Mouse (Mus musculus): ENCODE results near the gene Rtn4rl1. TPM values are rescaled to one million over a fixed set of nuclear protein-coding genes. Genes with fewer than 3 reads are reported as not detected.

Gene Rtn4rl1
- total and polyA plus RNA-seq, 2 experiments = 1.3 to 9.5 TPM

GRCm38 (mm10) chr11:75251006-75251512 lies 57.5 kb downstream of the Rtn4rl1 start:
- WGBS = 51% methylated on average over 4 of the region's 4 CpGs
- Histone ChIP-seq H3K27ac (replicated peaks; ENCODE audit: insufficient read depth, low read depth, low read length) (no peak overlapping the region), H3K79me2 (ENCODE audit: control insufficient read depth, insufficient read depth, low read length) (no peaks in the 10 kb centered on the region; the same call in 1 of the 2 replicates), H3K36me3 (ENCODE audit: control insufficient read depth, insufficient read depth, low read length) (no peaks in the 10 kb centered on the region), H3K27me3 (ENCODE audit: control insufficient read depth, insufficient read depth, low read length) (no peaks in the 10 kb centered on the region), H3K9ac (ENCODE audit: low read depth, low read length) (no peak overlapping the region), H3K4me3 (ENCODE audit: insufficient read depth, low read depth, low read length) (no peak overlapping the region), H3K4me1 (ENCODE audit: control insufficient read depth, insufficient read depth, low read length) (peaks cover 10% of the 10 kb centered on the region)
- DNase-seq (ENCODE audit: extremely low read depth, low read depth, low spot score) = no peak
- TF ChIP-seq POLR2A (IDR thresholded peaks at IDR 0.05; ENCODE audit: extremely low read depth, insufficient read depth, low read length) = no peak
- TF ChIP-seq CTCF (IDR thresholded peaks at IDR 0.05; ENCODE audit: low read depth, low read length) = no peak

DNA sequence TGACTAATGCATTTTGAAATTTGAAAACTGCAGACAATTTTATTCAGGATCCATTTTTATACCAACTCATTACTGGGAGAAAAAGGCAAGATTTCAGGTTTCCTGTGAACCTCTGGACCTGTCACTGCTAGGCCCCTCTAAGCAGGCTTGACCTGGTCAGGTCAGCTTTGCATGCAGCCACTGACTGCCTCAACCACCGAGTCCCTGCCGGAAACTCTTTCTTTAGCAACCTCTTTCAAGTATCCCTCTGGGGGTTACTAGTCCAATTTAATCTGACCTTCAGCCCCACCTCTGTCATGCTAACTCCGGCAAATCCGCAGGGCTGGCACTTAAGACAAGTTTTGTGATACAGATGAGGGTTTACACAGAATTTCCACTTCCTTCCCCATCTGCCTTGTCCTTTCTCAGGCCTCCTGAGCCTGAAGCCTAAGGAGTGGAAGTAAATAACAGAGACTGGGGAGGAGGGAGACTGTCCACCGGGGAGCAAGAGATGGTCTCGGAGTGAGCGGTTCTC lies 58.0 kb downstream of the Rtn4rl1 start:
- TF ChIP-seq CTCF (IDR thresholded peaks at IDR 0.05; ENCODE audit: low read depth, low read length) = no peak
- TF ChIP-seq POLR2A (IDR thresholded peaks at IDR 0.05; ENCODE audit: extremely low read depth, insufficient read depth, low read length) = no peak
- no peak for DNase-seq (ENCODE audit: extremely low read depth, low read depth, low spot score)
- H3K4me3 ChIP-seq (ENCODE audit: insufficient read depth, low read depth, low read length) = no peak overlapping the region
- no peak overlapping the region for H3K9ac ChIP-seq (ENCODE audit: low read depth, low read length)
- H3K4me1 ChIP-seq (ENCODE audit: control insufficient read depth, insufficient read depth, low read length) = peaks cover 8% of the 10 kb centered on the region
- no peak overlapping the region for H3K27ac ChIP-seq (replicated peaks; ENCODE audit: insufficient read depth, low read depth, low read length)
- no peaks in the 10 kb centered on the region for H3K27me3 ChIP-seq (ENCODE audit: control insufficient read depth, insufficient read depth, low read length)
- H3K36me3 ChIP-seq (ENCODE audit: control insufficient read depth, insufficient read depth, low read length) = no peaks in the 10 kb centered on the region
- 76% methylated on average over 7 of the region's 7 CpGs for WGBS
- no peaks in the 10 kb centered on the region; the same call in 1 of the 2 replicates for H3K79me2 ChIP-seq (ENCODE audit: control insufficient read depth, insufficient read depth, low read length)

DNA sequence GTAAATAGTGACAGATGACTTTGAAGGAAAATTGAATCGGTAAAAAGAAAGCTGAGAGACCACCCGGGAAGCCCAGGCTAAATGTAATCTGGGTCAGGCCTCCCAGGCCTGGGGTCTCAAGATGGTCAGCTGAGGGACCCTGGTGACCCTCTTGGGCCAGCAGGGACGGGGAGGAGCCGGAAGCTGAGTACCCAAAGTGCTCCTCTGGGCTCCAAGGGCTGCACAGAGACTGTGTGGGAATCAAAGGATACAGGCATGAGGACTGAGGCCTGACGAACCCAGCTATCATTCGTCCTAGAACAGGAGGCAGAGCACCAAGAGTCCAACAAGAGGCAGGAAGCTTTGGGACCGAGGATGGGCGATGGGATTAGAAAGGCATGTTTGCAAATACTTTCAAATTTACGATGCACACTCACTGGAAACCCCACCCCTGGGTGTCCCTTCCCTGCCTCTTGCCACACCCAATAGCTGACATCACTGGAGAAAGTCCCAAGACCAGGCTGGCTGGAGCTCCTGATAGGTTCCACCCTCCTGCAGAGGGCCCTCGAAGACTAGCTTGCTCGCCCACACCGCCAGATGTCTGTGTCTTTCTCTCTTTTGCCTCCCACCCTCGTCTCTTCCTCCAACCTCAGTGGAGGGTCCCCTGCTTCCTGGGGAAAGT lies 60.8 kb downstream of the Rtn4rl1 start:
- H3K4me3 ChIP-seq (ENCODE audit: insufficient read depth, low read depth, low read length) = no peak overlapping the region
- DNase-seq (ENCODE audit: extremely low read depth, low read depth, low spot score) = no peak
- H3K4me1 ChIP-seq (ENCODE audit: control insufficient read depth, insufficient read depth, low read length) = 0 out of 2 replicates have a peak, but pooled peaks cover 1% of the 10 kb centered on the region
- no peaks in the 10 kb centered on the region; the same call in 1 of the 2 replicates for H3K79me2 ChIP-seq (ENCODE audit: control insufficient read depth, insufficient read depth, low read length)
- no peak overlapping the region for H3K9ac ChIP-seq (ENCODE audit: low read depth, low read length)
- TF ChIP-seq POLR2A (IDR thresholded peaks at IDR 0.05; ENCODE audit: extremely low read depth, insufficient read depth, low read length) = no peak
- TF ChIP-seq CTCF (IDR thresholded peaks at IDR 0.05; ENCODE audit: low read depth, low read length) = peak; percentile 33; the same call in 1 of the 2 replicates
- H3K27me3 ChIP-seq (ENCODE audit: control insufficient read depth, insufficient read depth, low read length) = no peaks in the 10 kb centered on the region
- 66% methylated on average over 13 of the region's 13 CpGs for WGBS
- no peaks in the 10 kb centered on the region for H3K36me3 ChIP-seq (ENCODE audit: control insufficient read depth, insufficient read depth, low read length)
- peak overlapping the region; percentile 42 for H3K27ac ChIP-seq (replicated peaks; ENCODE audit: insufficient read depth, low read depth, low read length)

- Histone ChIP-seq H3K9ac (ENCODE audit: low read depth, low read length) (no peak overlapping the region), H3K4me1 (ENCODE audit: control insufficient read depth, insufficient read depth, low read length) (peaks cover 5% of the 10 kb centered on the region), H3K79me2 (ENCODE audit: control insufficient read depth, insufficient read depth, low read length) (no peaks in the 10 kb centered on the region; the same call in 1 of the 2 replicates), H3K27me3 (ENCODE audit: control insufficient read depth, insufficient read depth, low read length) (no peaks in the 10 kb centered on the region), H3K4me3 (ENCODE audit: insufficient read depth, low read depth, low read length) (no peak overlapping the region), H3K27ac (replicated peaks; ENCODE audit: insufficient read depth, low read depth, low read length) (no peak overlapping the region), H3K36me3 (ENCODE audit: control insufficient read depth, insufficient read depth, low read length) (no peaks in the 10 kb centered on the region)
- TF ChIP-seq POLR2A (IDR thresholded peaks at IDR 0.05; ENCODE audit: extremely low read depth, insufficient read depth, low read length) (no peak), CTCF (IDR thresholded peaks at IDR 0.05; ENCODE audit: low read depth, low read length) (no peak)
- 69% methylated on average over 5 of the region's 5 CpGs for WGBS
- DNase-seq (ENCODE audit: extremely low read depth, low read depth, low spot score) = no peak
Measured at GRCm38 (mm10) chr11:75255330-75255729, 61.7 kb downstream of the Rtn4rl1 start.

GRCm38 (mm10) chr11:75257056-75257648 lies 63.6 kb downstream of the Rtn4rl1 start:
- no peak for DNase-seq (ENCODE audit: extremely low read depth, low read depth, low spot score)
- WGBS = 76% methylated on average over 4 of the region's 4 CpGs
- Histone ChIP-seq H3K9ac (ENCODE audit: low read depth, low read length) (no peak overlapping the region), H3K27ac (replicated peaks; ENCODE audit: insufficient read depth, low read depth, low read length) (no peak overlapping the region), H3K79me2 (ENCODE audit: control insufficient read depth, insufficient read depth, low read length) (no peaks in the 10 kb centered on the region; the same call in 1 of the 2 replicates), H3K36me3 (ENCODE audit: control insufficient read depth, insufficient read depth, low read length) (no peaks in the 10 kb centered on the region), H3K4me3 (ENCODE audit: insufficient read depth, low read depth, low read length) (no peak overlapping the region), H3K27me3 (ENCODE audit: control insufficient read depth, insufficient read depth, low read length) (no peaks in the 10 kb centered on the region), H3K4me1 (ENCODE audit: control insufficient read depth, insufficient read depth, low read length) (peaks cover 15% of the 10 kb centered on the region)
- TF ChIP-seq POLR2A (IDR thresholded peaks at IDR 0.05; ENCODE audit: extremely low read depth, insufficient read depth, low read length) (no peak), CTCF (IDR thresholded peaks at IDR 0.05; ENCODE audit: low read depth, low read length) (no peak)

Measured in liver, adult 2 months (tissue).